In the genomic region with DNA sequence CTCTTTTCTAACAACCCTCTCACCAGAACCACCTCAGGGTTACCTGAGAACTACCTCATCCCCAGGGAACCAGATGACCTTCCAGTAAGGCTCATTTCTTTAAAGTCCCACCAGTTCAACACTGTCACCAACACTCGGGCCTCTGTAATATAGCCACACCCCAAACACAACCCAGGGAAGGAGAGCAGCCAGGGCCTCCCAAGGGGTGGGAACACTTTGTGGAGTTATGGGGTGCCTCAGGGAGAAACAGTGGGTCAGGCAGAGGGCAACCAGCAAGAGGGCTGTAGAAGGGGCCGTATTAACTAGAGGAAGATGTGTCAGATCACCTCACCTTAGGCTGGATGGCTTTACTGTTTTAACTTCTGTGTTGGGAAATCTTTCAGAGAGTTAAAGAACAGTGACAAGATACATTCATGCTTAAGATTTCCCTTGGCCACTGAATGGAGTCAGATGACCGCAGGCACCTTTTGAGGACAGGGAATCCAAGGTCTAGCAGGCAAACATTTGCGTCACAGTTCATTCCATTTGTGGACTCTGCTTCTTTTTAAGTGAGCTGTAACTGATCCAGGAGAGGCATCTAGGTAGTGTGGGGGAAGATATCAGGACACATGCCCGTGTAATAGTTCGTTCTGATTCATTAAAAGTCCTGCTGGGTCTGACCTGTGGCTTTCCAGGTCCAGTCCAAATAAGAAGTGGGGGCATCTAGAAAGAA, we compare ENCODE assay signal across 8 mouse cellular contexts.
DNase-seq lines count a peak whose midpoint lies in the region; ATAC-seq and TF ChIP-seq lines count a peak whose summit lies in the region.

No protein-coding gene starts in this region.

- no peaks in the 10 kb centered on the region for H3K9me3 ChIP-seq in heart, embryonic 13.5 days
- no peaks in the 10 kb centered on the region for H3K9me3 ChIP-seq in ES-Bruce4 (replicated peaks; ENCODE audit: control insufficient read depth, insufficient read depth, low read length, poor library complexity, severe bottlenecking)
- H3K9me3 ChIP-seq in forebrain, embryonic 16.5 days (ENCODE audit: control insufficient read depth, low read length), result no peaks in the 10 kb centered on the region
- no peaks in the 10 kb centered on the region for H3K9me3 ChIP-seq in limb, embryonic 14.5 days (ENCODE audit: control insufficient read depth, low read length)

- H3K36me3 ChIP-seq in heart, embryonic 13.5 days, result no peaks in the 10 kb centered on the region
- H3K36me3 ChIP-seq in ES-Bruce4 (ENCODE audit: control insufficient read depth, insufficient read depth, low read length, poor library complexity, severe bottlenecking), result no peaks in the 10 kb centered on the region
- no peaks in the 10 kb centered on the region for H3K36me3 ChIP-seq in forebrain, embryonic 16.5 days (ENCODE audit: control insufficient read depth, insufficient read depth)
- no peaks in the 10 kb centered on the region for H3K36me3 ChIP-seq in limb, embryonic 14.5 days (ENCODE audit: control insufficient read depth, insufficient read depth, low read length)

- 0 out of 2 replicates have a peak overlapping the region, but pooled peaks have one; percentile 83 for H3K9ac ChIP-seq in heart, embryonic 13.5 days
- H3K9ac ChIP-seq in ES-Bruce4 (ENCODE audit: low read depth, poor library complexity, severe bottlenecking), result peak overlapping the region; percentile 76; the same call in 1 of the 2 replicates
- H3K9ac ChIP-seq in forebrain, embryonic 16.5 days (replicated peaks; ENCODE audit: low read depth, low read length), result no peak overlapping the region
- H3K9ac ChIP-seq in limb, embryonic 14.5 days (ENCODE audit: low read depth, low read length, severe bottlenecking), result no peak overlapping the region

- ATAC-seq in heart, embryonic 13.5 days (ENCODE audit: extremely low read depth, insufficient number of reproducible peaks, low FRiP score, low TSS enrichment), result no peak
- no peak for ATAC-seq in forebrain, embryonic 16.5 days
- no peak for ATAC-seq in limb, embryonic 14.5 days (ENCODE audit: low FRiP score, low read depth)

- TF ChIP-seq POLR2A in ES-Bruce4 (IDR thresholded peaks at IDR 0.05; ENCODE audit: insufficient read depth, low read length), result no peak
- no peak for TF ChIP-seq POLR2A in limb, embryonic 14.5 days (IDR thresholded peaks at IDR 0.05; ENCODE audit: borderline replicate concordance, extremely low read depth, insufficient read depth, insufficient read length)

- 77% methylated on average over 6 of the region's 6 CpGs for WGBS in heart, embryonic 13.5 days
- WGBS in forebrain, embryonic 16.5 days, result 89% methylated on average over 6 of the region's 6 CpGs
- WGBS in limb, embryonic 14.5 days, result 72% methylated on average over 6 of the region's 6 CpGs

- H3K27me3 ChIP-seq in heart, embryonic 13.5 days (replicated peaks), result peaks cover 9% of the 10 kb centered on the region
- H3K27me3 ChIP-seq in ES-Bruce4 (ENCODE audit: control insufficient read depth, insufficient read depth, low read length, poor library complexity, severe bottlenecking), result no peaks in the 10 kb centered on the region
- H3K27me3 ChIP-seq in forebrain, embryonic 16.5 days (replicated peaks; ENCODE audit: control insufficient read depth, insufficient read depth, low read length), result no peaks in the 10 kb centered on the region
- H3K27me3 ChIP-seq in limb, embryonic 14.5 days (ENCODE audit: control insufficient read depth, insufficient read depth, low read length), result no peaks in the 10 kb centered on the region

- H3K27ac ChIP-seq in heart, embryonic 13.5 days (replicated peaks), result no peak overlapping the region
- H3K27ac ChIP-seq in ES-Bruce4 (ENCODE audit: insufficient read depth, low read length), result no peak overlapping the region
- H3K27ac ChIP-seq in forebrain, embryonic 16.5 days (ENCODE audit: low read length), result no peak overlapping the region
- H3K27ac ChIP-seq in limb, embryonic 14.5 days (replicated peaks; ENCODE audit: low read depth, low read length), result no peak overlapping the region

- no peak overlapping the region for H3K4me3 ChIP-seq in heart, embryonic 13.5 days
- H3K4me3 ChIP-seq in ES-Bruce4 (ENCODE audit: low read depth, low read length), result no peak overlapping the region
- H3K4me3 ChIP-seq in forebrain, embryonic 16.5 days (replicated peaks; ENCODE audit: low read length), result no peak overlapping the region
- H3K4me3 ChIP-seq in limb, embryonic 14.5 days (replicated peaks; ENCODE audit: low read length), result peak overlapping the region; percentile 45; the same call in 1 of the 2 replicates

- DNase-seq in heart, adult 9 months (ENCODE audit: low spot score in 2 of 2), result no peak
- DNase-seq in limb, embryonic 14.5 days (ENCODE audit: low spot score), result no peak
- no peak for DNase-seq in gastrocnemius, adult 8-10 months (ENCODE audit: low spot score in 2 of 2)
- no peak for DNase-seq in adrenal gland, adult 18-20 months (ENCODE audit: low spot score in 2 of 2)
- DNase-seq in gastrocnemius, adult 18-20 months (ENCODE audit: low spot score), result no peak

- TF ChIP-seq CTCF in ES-Bruce4 (IDR thresholded peaks at IDR 0.05; ENCODE audit: low read depth, low read length), result no peak

- H3K4me2 ChIP-seq in heart, embryonic 13.5 days, result peak overlapping the region; percentile 79
- peak overlapping the region; percentile 56; the same call in 1 of the 2 replicates for H3K4me2 ChIP-seq in forebrain, embryonic 16.5 days (ENCODE audit: low read length)
- 0 out of 2 replicates have a peak overlapping the region, but pooled peaks have one; percentile 83 for H3K4me2 ChIP-seq in limb, embryonic 14.5 days (replicated peaks; ENCODE audit: low read depth, low read length, severe bottlenecking)

- peaks cover 9% of the 10 kb centered on the region for H3K4me1 ChIP-seq in heart, embryonic 13.5 days
- H3K4me1 ChIP-seq in ES-Bruce4 (ENCODE audit: control insufficient read depth, insufficient read depth, low read length), result no peaks in the 10 kb centered on the region
- peaks cover 8% of the 10 kb centered on the region for H3K4me1 ChIP-seq in forebrain, embryonic 16.5 days (replicated peaks; ENCODE audit: control insufficient read depth, insufficient read depth, low read length)
- peaks cover 6% of the 10 kb centered on the region; the same call in 1 of the 2 replicates for H3K4me1 ChIP-seq in limb, embryonic 14.5 days (ENCODE audit: control insufficient read depth, insufficient read depth, low read length)

- TF ChIP-seq EP300 in ES-Bruce4 (IDR thresholded peaks at IDR 0.05; ENCODE audit: insufficient read depth, low read depth, low read length), result no peak

Comparison
In these comparisons a context has a peak if more than half of its experiments do, and no peak if none do; other contexts are left out.
1. H3K9ac ChIP-seq: peak in heart, embryonic 13.5 days (single experiment) and ES-Bruce4 (single experiment); none in forebrain, embryonic 16.5 days (single experiment) and limb, embryonic 14.5 days (single experiment).
2. Peak in every context shown above with its lines, with median percentiles within 50 percentile points of each other: H3K4me2 ChIP-seq.